Mouse (Mus musculus) embryonic facial prominence, embryonic 10.5 days (tissue): Measurements from ENCODE around the gene Tacc2. TPM values are rescaled to one million over a fixed set of nuclear protein-coding genes. Genes with fewer than 3 reads are reported as not detected.

Source experiments
- DNase-seq: peaks from one replicate; pipeline ENCODE4 v3.0.0-alpha.2; 2017; ENCODE audit warnings: low spot score
- H3K27ac ChIP-seq: fragments of 300-500 bp; sonication (generic); replicated peaks from 2 replicates; pipeline ENCODE4 v1.5.1; 2016; ENCODE audit warnings: mild to moderate bottlenecking
- H3K27me3 ChIP-seq: fragments of 300-500 bp; sonication (generic); replicated peaks from 2 replicates; pipeline ENCODE4 v1.6.1; 2016; ENCODE audit warnings: low read depth, mild to moderate bottlenecking; ENCODE audit not compliant: poor library complexity, severe bottlenecking
- H3K36me3 ChIP-seq: fragments of 300-500 bp; sonication (generic); replicated peaks from 2 replicates; pipeline ENCODE4 v1.6.1; 2016; ENCODE audit warnings: mild to moderate bottlenecking, moderate library complexity
- H3K4me1 ChIP-seq: fragments of 300-500 bp; sonication (generic); 2 replicates; pipeline ENCODE4 v1.6.1; 2016
- H3K4me3 ChIP-seq: fragments of 300-500 bp; sonication (generic); 2 replicates; pipeline ENCODE4 v1.5.1; 2016; ENCODE audit warnings: mild to moderate bottlenecking, moderate library complexity
- H3K9me3 ChIP-seq: fragments of 300-500 bp; sonication (generic); 2 replicates; pipeline ENCODE4 v1.6.1; 2016; ENCODE audit warnings: mild to moderate bottlenecking
- WGBS: fragments of 180-500 bp; shearing (Covaris S2); methylation state at CpG from one replicate; pipeline ENCODE4 v1.1.7; 2016; 5-methylcytosine and 5-hydroxymethylcytosine counted together
- polyA plus RNA-seq: library from polyadenylated mRNA; unstranded; fragments of >200 nt; fragmentation: Nextera tagmentation; extraction: Ambion mirVana; gene quantifications from 2 replicates; pipeline ENCODE4 v1.2.1, GENCODE M21; 2016

Gene Tacc2
- polyA plus RNA-seq, 1 experiment from 2014 or later = 49.6 TPM

DNA sequence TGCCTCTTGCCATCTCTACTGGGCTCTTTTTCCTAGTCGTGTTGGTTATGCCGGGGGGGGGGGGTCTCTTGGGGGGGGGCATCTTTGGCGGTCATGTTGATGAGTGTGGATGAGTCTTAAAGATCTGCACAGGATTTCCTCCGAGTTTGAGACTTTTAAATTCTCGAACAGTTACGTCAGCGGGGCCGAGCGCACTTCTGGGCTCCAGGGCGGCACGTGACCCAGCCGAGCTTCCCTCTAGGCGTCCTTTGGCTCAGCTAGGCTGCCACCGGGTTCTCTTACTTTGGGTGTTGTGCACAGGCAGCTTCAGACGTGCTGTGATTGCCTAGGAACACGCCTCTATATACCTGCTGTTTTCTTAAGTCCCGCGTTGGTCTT, 69.5 kb downstream of the Tacc2 start:
- Histone ChIP-seq H3K27ac (peak overlapping the region; percentile 98), H3K36me3 (no peaks in the 10 kb centered on the region), H3K9me3 (no peaks in the 10 kb centered on the region), H3K27me3 (no peaks in the 10 kb centered on the region), H3K4me1 (peaks cover 52% of the 10 kb centered on the region), H3K4me3 (peak overlapping the region; percentile 84)
- under 1% methylated on average over 18 of the region's 18 CpGs for WGBS
- DNase-seq = peak; percentile 84

DNA sequence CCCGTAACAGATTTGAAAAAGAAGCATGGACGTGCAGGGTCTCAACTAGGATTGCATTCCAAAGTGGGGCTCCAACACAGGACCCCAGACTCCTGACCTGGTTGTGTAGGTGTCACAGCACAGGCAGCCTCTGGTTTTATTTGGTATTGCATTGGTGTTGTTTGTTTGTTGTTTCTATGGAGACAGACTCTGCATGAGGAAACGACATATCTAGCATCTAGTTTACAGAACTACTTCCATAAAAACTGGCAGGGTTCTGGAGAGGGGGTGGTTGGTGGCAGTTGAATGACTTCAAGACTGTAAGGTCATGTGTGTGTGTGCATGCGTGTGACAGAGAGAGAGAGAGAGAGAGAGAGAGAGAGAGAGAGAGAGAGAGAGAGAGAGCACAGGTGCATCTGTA, 70.8 kb downstream of the Tacc2 start:
- Histone ChIP-seq H3K4me1 (peaks cover 58% of the 10 kb centered on the region), H3K36me3 (no peaks in the 10 kb centered on the region), H3K9me3 (no peaks in the 10 kb centered on the region), H3K27ac (no peak overlapping the region), H3K27me3 (no peaks in the 10 kb centered on the region), H3K4me3 (0 out of 2 replicates have a peak overlapping the region, but pooled peaks have one; percentile 84)
- 85% methylated on average over 4 of the region's 4 CpGs for WGBS
- DNase-seq = no peak

DNA sequence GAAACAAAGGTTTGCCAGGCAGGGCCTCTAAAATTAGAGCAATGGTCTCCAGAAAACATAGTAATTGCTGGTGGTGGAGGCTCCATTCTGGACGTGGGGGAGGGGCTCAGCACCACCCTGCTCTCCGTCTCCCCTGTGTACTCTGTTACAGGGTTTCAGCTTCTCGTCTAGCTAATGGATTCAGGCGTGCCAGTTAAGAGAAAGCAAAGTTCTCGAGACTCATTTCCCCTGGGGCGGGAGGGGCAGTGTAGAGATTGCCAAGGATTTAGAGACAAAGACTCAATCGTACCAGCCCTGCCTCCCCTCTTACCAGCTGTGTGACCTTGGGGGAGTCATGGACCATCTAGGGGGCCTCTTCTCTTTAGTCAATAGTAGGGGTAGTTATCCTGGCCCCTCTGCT, 72.0 kb downstream of the Tacc2 start:
- Histone ChIP-seq H3K4me1 (peaks cover 65% of the 10 kb centered on the region), H3K27ac (peak overlapping the region; percentile 69), H3K36me3 (no peaks in the 10 kb centered on the region), H3K4me3 (no peak overlapping the region), H3K9me3 (no peaks in the 10 kb centered on the region), H3K27me3 (no peaks in the 10 kb centered on the region)
- 23% methylated on average over 7 of the region's 7 CpGs for WGBS
- DNase-seq = no peak

DNA sequence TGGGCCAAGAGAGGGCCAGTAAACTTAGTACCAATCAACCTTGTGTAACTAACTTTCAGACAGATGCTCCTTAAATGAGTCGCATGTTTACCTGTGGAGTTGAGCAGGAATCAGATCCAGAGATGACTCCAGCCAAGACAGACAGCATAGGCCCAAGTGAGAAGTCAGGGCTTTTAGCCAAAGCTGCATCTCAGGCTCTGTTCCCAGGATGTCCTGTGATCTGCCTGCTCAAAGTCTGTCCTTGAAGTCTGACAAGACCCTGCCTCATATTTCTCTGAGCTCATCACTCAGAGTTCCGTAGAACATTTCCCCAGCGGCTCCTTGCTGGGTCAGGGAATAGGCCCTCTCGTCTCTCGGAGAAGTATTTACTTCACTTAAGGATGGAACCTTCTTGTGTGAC, 73.4 kb downstream of the Tacc2 start:
- H3K27me3 ChIP-seq = no peaks in the 10 kb centered on the region
- H3K36me3 ChIP-seq = no peaks in the 10 kb centered on the region
- no peak for DNase-seq
- H3K4me3 ChIP-seq = no peak overlapping the region
- no peak overlapping the region for H3K27ac ChIP-seq
- H3K4me1 ChIP-seq = peaks cover 74% of the 10 kb centered on the region
- no peaks in the 10 kb centered on the region for H3K9me3 ChIP-seq
- WGBS = 91% methylated on average over 5 of the region's 5 CpGs

DNA sequence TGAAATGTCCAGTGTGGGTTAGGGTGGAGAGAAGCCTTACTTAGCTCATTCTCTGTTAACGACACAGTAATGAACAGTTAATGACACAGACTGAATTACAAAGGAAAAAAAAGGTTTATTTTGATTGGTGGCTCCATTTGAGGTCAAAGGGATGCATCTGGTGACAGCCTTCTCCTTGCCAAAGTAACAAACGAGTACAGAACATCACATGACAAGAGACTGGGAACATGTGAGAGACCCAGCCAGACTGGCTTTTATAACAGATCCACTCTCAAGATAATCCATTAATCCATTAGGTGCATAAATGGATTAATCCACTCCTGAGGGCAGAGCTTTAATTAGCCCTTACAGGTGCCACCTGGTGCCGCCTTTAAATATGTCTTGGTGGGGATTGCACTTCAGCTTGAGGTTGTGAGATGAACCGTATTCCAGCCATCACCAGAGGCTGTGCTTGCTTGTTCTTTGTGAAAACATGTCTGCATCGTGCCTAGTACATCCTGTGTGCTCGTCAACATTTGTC, 75.9 kb downstream of the Tacc2 start:
- H3K9me3 ChIP-seq = no peaks in the 10 kb centered on the region
- peaks cover 65% of the 10 kb centered on the region for H3K4me1 ChIP-seq
- H3K4me3 ChIP-seq = no peak overlapping the region
- H3K27ac ChIP-seq = no peak overlapping the region; the same call in 1 of the 2 replicates
- H3K27me3 ChIP-seq = no peaks in the 10 kb centered on the region
- WGBS = 73% methylated on average over 6 of the region's 6 CpGs
- peaks cover 5% of the 10 kb centered on the region; the same call in 1 of the 2 replicates for H3K36me3 ChIP-seq
- DNase-seq = no peak

DNA sequence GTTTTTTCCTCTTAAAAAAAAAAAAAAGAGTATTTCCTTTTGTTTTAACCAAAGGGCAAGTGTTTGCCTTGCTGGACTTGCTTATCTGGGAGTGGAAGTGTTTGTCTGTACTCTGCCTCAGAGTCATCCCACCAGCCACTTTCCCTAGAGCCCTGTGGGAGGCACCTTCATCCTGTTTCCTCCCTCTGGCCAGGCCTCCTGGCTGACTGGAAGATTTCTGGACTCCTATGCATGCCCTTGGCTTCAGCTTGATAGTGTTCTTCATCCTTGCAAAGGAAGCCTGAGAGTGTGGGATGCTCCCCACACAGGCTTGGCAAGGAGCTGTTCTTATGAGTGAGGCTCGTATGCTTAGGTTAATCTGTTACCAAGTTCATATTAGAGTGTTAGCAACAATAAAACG, 77.3 kb downstream of the Tacc2 start:
- Histone ChIP-seq H3K4me1 (peaks cover 51% of the 10 kb centered on the region), H3K27ac (no peak overlapping the region), H3K27me3 (no peaks in the 10 kb centered on the region), H3K36me3 (peaks cover 6% of the 10 kb centered on the region; the same call in 1 of the 2 replicates), H3K9me3 (no peaks in the 10 kb centered on the region), H3K4me3 (no peak overlapping the region)
- 80% methylated on average over 2 of the region's 2 CpGs for WGBS
- DNase-seq = no peak

DNA sequence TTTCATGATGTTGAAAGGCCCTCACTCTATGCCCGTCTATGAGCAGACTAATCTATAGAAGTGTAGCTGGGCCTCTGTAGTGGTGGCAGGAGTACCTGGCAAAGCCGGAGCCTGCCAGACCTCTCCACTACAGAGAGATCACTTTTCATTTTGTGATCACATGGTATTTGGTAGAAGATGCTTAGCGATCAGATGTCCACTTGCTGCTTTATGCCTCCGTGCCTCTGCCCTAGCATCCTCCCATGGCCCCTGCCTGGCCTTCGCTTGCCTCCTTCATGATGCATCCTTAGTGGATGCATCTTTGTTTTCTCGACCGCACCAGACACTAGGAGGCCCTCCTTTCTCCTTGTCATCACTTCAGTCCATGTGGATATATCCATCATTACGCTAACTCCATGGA, 79.7 kb downstream of the Tacc2 start:
- Histone ChIP-seq H3K9me3 (no peaks in the 10 kb centered on the region), H3K4me1 (peaks cover 50% of the 10 kb centered on the region), H3K27me3 (no peaks in the 10 kb centered on the region), H3K27ac (no peak overlapping the region), H3K4me3 (no peak overlapping the region), H3K36me3 (peaks cover 6% of the 10 kb centered on the region; the same call in 1 of the 2 replicates)
- no peak for DNase-seq
- 88% methylated on average over 8 of the region's 8 CpGs for WGBS

DNA sequence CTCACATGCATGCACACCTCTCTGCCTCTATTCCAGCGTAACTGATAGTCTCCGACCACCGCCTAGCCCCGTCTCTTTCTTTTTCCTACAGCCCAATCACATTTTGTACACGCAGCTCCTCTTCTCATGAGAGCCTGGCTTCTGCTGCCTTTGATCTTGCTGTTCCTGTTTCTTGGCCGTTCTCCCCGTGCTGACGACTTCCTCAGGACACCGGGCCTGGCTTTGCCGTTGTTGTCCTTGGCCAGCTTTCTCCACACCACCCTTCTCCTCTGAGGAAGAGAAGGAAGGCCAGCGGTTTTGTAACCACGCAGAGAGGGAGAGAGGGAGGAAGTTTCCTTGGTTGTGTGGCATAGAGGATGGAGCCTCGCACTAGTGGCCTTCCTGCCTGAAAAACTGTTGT, 80.5 kb downstream of the Tacc2 start:
- H3K9me3 ChIP-seq = no peaks in the 10 kb centered on the region
- DNase-seq = no peak
- H3K4me1 ChIP-seq = peaks cover 52% of the 10 kb centered on the region
- no peak overlapping the region for H3K4me3 ChIP-seq
- peaks cover 6% of the 10 kb centered on the region; the same call in 1 of the 2 replicates for H3K36me3 ChIP-seq
- H3K27me3 ChIP-seq = no peaks in the 10 kb centered on the region
- WGBS = 87% methylated on average over 13 of the region's 13 CpGs
- no peak overlapping the region; the same call in 1 of the 2 replicates for H3K27ac ChIP-seq

DNA sequence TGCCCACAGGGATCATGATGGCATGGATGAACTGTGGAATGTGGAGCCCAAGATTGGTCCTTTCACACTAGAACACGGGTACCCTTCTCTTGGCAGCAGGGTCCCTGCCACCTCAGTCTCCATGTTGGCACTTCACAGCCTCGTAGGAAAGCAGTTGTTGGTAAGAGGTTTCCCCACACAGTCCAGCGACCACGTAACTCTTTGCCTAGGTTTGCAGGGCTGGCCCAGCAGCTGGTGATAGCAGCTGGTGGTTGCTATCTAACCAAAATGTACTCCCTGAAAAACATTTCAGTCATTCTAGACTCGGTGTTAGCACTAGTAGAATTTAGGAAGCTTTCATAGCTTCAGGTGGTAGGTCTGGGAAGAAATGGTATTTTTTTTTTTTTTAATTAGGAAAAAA, 81.9 kb downstream of the Tacc2 start:
- peaks cover 8% of the 10 kb centered on the region; the same call in 1 of the 2 replicates for H3K9me3 ChIP-seq
- peaks cover 41% of the 10 kb centered on the region for H3K4me1 ChIP-seq
- H3K27ac ChIP-seq = no peak overlapping the region
- H3K27me3 ChIP-seq = no peaks in the 10 kb centered on the region
- H3K36me3 ChIP-seq = peaks cover 19% of the 10 kb centered on the region
- H3K4me3 ChIP-seq = no peak overlapping the region
- no peak for DNase-seq
- WGBS = 94% methylated on average over 5 of the region's 5 CpGs

DNA sequence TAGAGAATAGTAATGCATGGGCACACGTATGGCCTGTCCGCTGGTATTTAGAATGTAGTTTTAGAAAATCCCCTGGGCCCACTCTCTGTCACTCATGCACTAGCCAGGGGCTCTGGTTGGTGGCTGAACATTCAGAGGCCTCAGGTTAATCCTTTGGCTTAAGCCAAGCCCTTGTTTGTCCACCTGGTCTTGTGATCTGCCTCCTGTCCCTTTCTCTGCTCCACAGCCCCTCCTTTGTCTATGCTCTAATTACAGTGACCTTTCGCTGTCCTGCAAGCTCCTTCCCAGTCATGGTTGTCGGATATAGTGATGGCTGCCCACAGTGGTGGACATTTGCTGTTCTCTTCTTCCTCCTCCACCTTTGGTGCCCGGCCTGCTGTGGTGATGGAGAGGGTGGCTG, 85.0 kb downstream of the Tacc2 start:
- Histone ChIP-seq H3K36me3 (peaks cover 36% of the 10 kb centered on the region), H3K4me1 (peaks cover 17% of the 10 kb centered on the region), H3K27ac (peak overlapping the region; percentile 75), H3K9me3 (peaks cover 9% of the 10 kb centered on the region; the same call in 1 of the 2 replicates), H3K4me3 (no peak overlapping the region), H3K27me3 (no peaks in the 10 kb centered on the region)
- peak; percentile 23 for DNase-seq
- 41% methylated on average over 5 of the region's 5 CpGs for WGBS

DNA sequence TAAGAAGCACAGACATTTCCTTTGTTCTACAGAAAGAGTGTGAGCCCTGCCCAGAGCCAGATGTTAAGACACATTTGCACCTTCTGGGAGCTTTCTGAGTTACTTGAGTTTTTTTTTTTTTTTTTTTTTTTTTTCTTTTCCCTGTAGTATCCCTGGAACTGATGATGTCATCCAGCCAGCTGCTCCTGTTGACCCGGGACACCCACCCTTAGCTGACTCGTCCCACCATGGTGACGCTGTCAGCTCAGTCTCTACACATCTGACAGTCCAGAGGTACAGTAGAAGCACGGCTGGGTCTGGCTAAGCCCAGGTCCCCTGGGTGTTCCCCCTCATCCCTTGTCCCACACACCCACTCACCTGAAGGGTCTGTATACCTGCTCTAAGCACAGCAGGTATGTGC, 85.6 kb downstream of the Tacc2 start:
- H3K27me3 ChIP-seq = no peaks in the 10 kb centered on the region
- WGBS = 72% methylated on average over 4 of the region's 4 CpGs
- peak overlapping the region; percentile 75 for H3K27ac ChIP-seq
- peaks cover 9% of the 10 kb centered on the region; the same call in 1 of the 2 replicates for H3K9me3 ChIP-seq
- peaks cover 33% of the 10 kb centered on the region for H3K36me3 ChIP-seq
- H3K4me1 ChIP-seq = peaks cover 20% of the 10 kb centered on the region
- no peak for DNase-seq
- H3K4me3 ChIP-seq = no peak overlapping the region

DNA sequence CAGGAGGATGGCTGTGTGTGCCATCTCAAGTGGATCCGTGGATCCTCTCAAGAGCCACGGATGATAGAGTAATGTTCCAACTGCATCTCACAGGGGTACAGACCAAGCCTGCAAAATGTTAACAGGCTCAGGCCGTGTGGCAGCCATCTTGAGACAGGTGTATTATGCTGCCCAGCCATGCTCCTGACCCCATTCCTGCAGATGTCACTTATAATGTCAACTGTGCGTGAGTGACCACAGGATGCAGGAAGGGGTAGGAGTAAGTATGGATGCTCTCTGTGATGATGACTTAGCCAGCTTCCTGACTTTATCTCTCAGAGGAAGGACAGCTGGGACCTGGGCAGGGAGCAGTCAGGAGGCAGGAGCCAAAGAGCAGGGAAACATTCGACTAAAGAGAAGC, 86.8 kb downstream of the Tacc2 start:
- no peak overlapping the region for H3K27ac ChIP-seq
- H3K27me3 ChIP-seq = no peaks in the 10 kb centered on the region
- peaks cover 30% of the 10 kb centered on the region for H3K36me3 ChIP-seq
- peaks cover 9% of the 10 kb centered on the region; the same call in 1 of the 2 replicates for H3K9me3 ChIP-seq
- WGBS = 93% methylated on average over 5 of the region's 5 CpGs
- no peak overlapping the region for H3K4me3 ChIP-seq
- no peak for DNase-seq
- peaks cover 31% of the 10 kb centered on the region for H3K4me1 ChIP-seq

DNA sequence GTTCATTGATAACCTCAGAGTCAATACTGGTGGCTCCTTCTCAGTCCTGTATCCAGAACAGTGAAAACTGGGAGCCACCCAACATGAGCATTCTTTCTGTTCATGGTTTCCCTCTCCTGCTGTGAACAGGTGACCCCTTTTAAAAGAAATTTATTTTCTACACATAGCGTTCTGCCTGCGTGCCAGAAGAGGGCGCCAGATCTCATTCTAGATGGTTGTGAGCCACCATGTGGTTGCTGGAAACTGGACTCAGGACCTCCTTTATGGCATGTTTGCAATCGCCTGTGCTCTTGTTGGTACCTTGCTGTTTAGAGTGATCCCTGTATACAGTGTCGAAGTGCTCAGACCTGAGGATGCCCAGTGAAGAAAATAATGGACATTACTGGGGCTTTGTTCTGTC, 87.4 kb downstream of the Tacc2 start:
- Histone ChIP-seq H3K4me3 (no peak overlapping the region), H3K4me1 (peaks cover 37% of the 10 kb centered on the region), H3K27me3 (no peaks in the 10 kb centered on the region), H3K27ac (no peak overlapping the region), H3K36me3 (peaks cover 30% of the 10 kb centered on the region), H3K9me3 (peaks cover 9% of the 10 kb centered on the region; the same call in 1 of the 2 replicates)
- DNase-seq = no peak
- WGBS = 86% methylated on average over 5 of the region's 5 CpGs
